Mouse (Mus musculus) B cell, adult (primary cell): ENCODE data around the gene Bcl7b. TPM values are rescaled to one million over a fixed set of nuclear protein-coding genes. Genes with fewer than 3 reads are reported as not detected.

ENCODE experiments used
- total RNA-seq: library from RNA; stranded (reverse); gene quantifications from 4 replicates; pipeline ENCODE4 v1.2.4, GENCODE M21; 2023; ENCODE audit not compliant: inconsistent age

Gene Bcl7b
- 75.5 to 78.3 TPM (median 76.9 TPM) in 4 replicates for total RNA-seq

DNA sequence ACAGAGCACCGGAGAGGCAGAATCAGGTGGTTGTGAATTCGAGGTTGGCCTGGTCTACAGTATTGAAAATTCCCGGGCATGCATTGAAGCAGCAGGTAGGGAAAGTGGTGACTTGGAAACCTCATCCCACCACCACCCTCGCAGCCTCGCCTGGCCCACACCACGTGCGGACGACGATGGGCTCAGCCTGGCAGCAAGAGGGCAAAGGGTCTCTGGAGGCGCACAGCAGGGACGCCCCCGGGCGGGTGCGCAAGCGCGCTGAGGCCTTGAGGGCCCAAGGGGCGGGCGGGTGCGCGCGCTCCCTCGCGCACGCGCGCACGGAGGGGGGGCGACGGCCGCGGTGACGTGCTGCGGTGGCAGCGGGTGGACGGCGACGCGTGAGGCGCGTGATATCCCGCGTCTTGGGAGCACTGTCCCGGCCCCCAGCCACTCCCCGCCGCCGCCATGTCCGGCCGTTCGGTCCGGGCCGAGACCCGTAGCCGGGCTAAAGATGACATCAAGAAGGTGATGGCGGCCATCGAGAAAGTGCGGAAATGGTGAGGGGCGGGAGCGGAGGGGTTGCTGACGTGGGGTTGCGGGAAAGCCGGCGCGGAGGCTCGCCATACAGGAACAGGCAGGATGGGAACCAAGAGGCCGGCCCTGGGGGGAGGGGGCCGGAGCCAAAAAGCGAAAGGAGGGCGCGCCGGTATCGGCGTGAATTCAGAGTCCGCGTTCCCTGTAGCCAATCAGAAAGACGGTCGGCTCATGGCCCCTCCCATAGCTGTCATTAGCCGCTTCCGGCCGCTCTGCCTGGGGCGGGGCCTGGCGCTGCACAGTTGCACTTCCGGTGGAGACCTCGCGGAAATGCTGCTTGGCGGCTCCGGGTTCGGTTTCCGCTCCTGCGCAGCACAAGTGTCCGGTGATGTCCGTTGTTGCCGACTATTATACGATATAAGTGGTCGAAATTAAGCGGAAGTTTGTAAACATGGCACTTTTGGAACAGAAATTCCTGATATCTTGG lies at the start of gene Bcl7b:
Gene Bcl7b, plus strand, starts transcription at position 221 of the 1,000 bp plus-strand sequence.

GRCm38 (mm10) chr5:135149053-135149819 lies 18.8 kb upstream of the Bcl7b start, which contains the start of gene Tbl2:
Tbl2 (plus strand) TSS chr5:135149657.

GRCm38 (mm10) chr5:135186621-135187348 lies 18.7 kb downstream of the Bcl7b start, which contains the start of gene Baz1b:
Baz1b (plus strand) TSS chr5:135187264.

Other genes starting within 250 kb of the Bcl7b start
- gene Mettl27, start 235.9 kb upstream of the Bcl7b start, total RNA-seq = 2.3 to 3.3 TPM (median 3.0 TPM) in 4 replicates
- not detected in 4 replicates for gene Cldn4, start 221.3 kb upstream of the Bcl7b start, total RNA-seq
- not detected in 4 replicates for gene Cldn3, start 182.1 kb upstream of the Bcl7b start, total RNA-seq
- 33.6 to 38.3 TPM (median 37.2 TPM) in 4 replicates for gene Abhd11, start 159.1 kb upstream of the Bcl7b start, total RNA-seq
- 1.7 to 3.0 TPM (median 2.3 TPM) in 4 replicates for gene Stx1a, start 144.8 kb upstream of the Bcl7b start, total RNA-seq
- 20.1 to 21.2 TPM (median 20.9 TPM) in 4 replicates for gene Dnajc30, start 104.1 kb upstream of the Bcl7b start, total RNA-seq
- gene Bud23, start 103.3 kb upstream of the Bcl7b start, total RNA-seq = 104 to 126 TPM (median 115 TPM) in 4 replicates
- 0.33 to 0.71 TPM (median 0.66 TPM) in 3 of 4 replicates, not detected in the other for gene Vps37d, start 90.0 kb upstream of the Bcl7b start, total RNA-seq
- gene Mlxipl, start 78.4 kb upstream of the Bcl7b start, total RNA-seq = not detected in 4 replicates
- 15.9 to 23.0 TPM (median 17.9 TPM) in 4 replicates for gene Tbl2, start 18.6 kb upstream of the Bcl7b start, total RNA-seq
- 104 to 111 TPM (median 109 TPM) in 4 replicates for gene Baz1b, start 19.0 kb downstream of the Bcl7b start, total RNA-seq
- 0.29 to 0.66 TPM (median 0.61 TPM) in 3 of 4 replicates, not detected in the other for gene Fzd9, start 82.9 kb downstream of the Bcl7b start, total RNA-seq
- gene Fkbp6, start 181.8 kb downstream of the Bcl7b start, total RNA-seq = 0.42 TPM in 1 of 4 replicates, not detected in the others
- gene Trim50, start 185.0 kb downstream of the Bcl7b start, total RNA-seq = not detected in 4 replicates
- gene Nsun5, start 201.7 kb downstream of the Bcl7b start, total RNA-seq = 32.8 to 38.3 TPM (median 33.9 TPM) in 4 replicates
- 56.7 to 63.2 TPM (median 58.0 TPM) in 4 replicates for gene Pom121, start 226.3 kb downstream of the Bcl7b start, total RNA-seq